Mouse (Mus musculus) limb, embryonic 14.5 days (tissue): ENCODE data around the gene Slc6a20a. TPM values are rescaled to one million over a fixed set of nuclear protein-coding genes. Genes with fewer than 3 reads are reported as not detected.

ENCODE experiments used
- ATAC-seq: fragments of 200-750 bp; cut with Nextera tagmentation; 2 replicates; pipeline ENCODE4 v1.8.0; 2017; ENCODE audit warnings: low read depth, moderate number of reproducible peaks, moderate TSS enrichment; ENCODE audit not compliant: low FRiP score
- DNase-seq: peaks from one replicate; pipeline ENCODE4 v3.0.0-alpha.2; 2015; ENCODE audit warnings: low spot score
- H3K27ac ChIP-seq: fragments of 300-500 bp; sonication (generic); replicated peaks from 2 replicates; pipeline ENCODE4 v1.5.1; 2014; ENCODE audit warnings: low read depth, mild to moderate bottlenecking, low read length, moderate library complexity, mixed read lengths
- H3K27me3 ChIP-seq: fragments of 300-500 bp; sonication (generic); 2 replicates; pipeline ENCODE4 v1.6.1; 2014; ENCODE audit warnings: low read length, mixed read lengths; ENCODE audit not compliant: control insufficient read depth, insufficient read depth
- H3K36me3 ChIP-seq: fragments of 300-500 bp; sonication (generic); 2 replicates; pipeline ENCODE4 v1.6.1; 2014; ENCODE audit warnings: mild to moderate bottlenecking, low read length, moderate library complexity, mixed read lengths; ENCODE audit not compliant: control insufficient read depth, insufficient read depth
- H3K4me1 ChIP-seq: fragments of 300-500 bp; sonication (generic); 2 replicates; pipeline ENCODE4 v1.6.1; 2014; ENCODE audit warnings: antibody characterized with exemption, low read length, mixed read lengths; ENCODE audit not compliant: control insufficient read depth, insufficient read depth
- H3K4me2 ChIP-seq: fragments of 300-500 bp; sonication (generic); replicated peaks from 2 replicates; pipeline ENCODE4 v1.6.1; 2014; ENCODE audit warnings: low read depth, mild to moderate bottlenecking, low read length, moderate library complexity; ENCODE audit not compliant: severe bottlenecking
- H3K4me3 ChIP-seq: fragments of 300-500 bp; sonication (generic); replicated peaks from 2 replicates; pipeline ENCODE4 v1.5.1; 2014; ENCODE audit warnings: low read length
- H3K9ac ChIP-seq: fragments of 300-500 bp; sonication (generic); 2 replicates; pipeline ENCODE4 v1.6.1; 2014; ENCODE audit warnings: mild to moderate bottlenecking, low read depth, low read length, moderate library complexity; ENCODE audit not compliant: severe bottlenecking
- H3K9me3 ChIP-seq: fragments of 300-500 bp; sonication (generic); 2 replicates; pipeline ENCODE4 v1.6.1; 2016; ENCODE audit warnings: low read length; ENCODE audit not compliant: control insufficient read depth
- POLR2A ChIP-seq: fragments of 200-500 bp; IDR thresholded peaks from 2 replicates; pipeline ENCODE4 v1.8.0; 2012; ENCODE audit warnings: inconsistent platforms, mild to moderate bottlenecking, moderate library complexity, borderline replicate concordance; ENCODE audit not compliant: insufficient read depth, insufficient read length; ENCODE audit errors: extremely low read depth
- WGBS: fragments of 180-500 bp; shearing (Covaris S2); extraction: QIAGEN DNeasy Blood & Tissue Kit; methylation state at CpG from one replicate; pipeline ENCODE4 v1.1.7; 2014; 5-methylcytosine and 5-hydroxymethylcytosine counted together
- polyA plus RNA-seq, 2 experiments: library from polyadenylated mRNA; depleted of rRNA in 1 of 2; stranded (reverse) in 1 of 2; unstranded in 1 of 2; fragments of >200 nt; fragmentation: Nextera tagmentation in 1 of 2; extraction: Ambion mirVana in 1 of 2; gene quantifications; 2 replicates each; pipeline versions ENCODE4 v1.2.1 to v1.2.3; 2012 to 2014

Gene Slc6a20a
- polyA plus RNA-seq, 2 experiments: 0.06 TPM; not detected in 1

- ATAC-seq: no peak
- 84% methylated on average over 2 of the region's 2 CpGs for WGBS
- TF ChIP-seq POLR2A: no peak
- no peak overlapping the region for H3K9ac ChIP-seq
- H3K9me3 ChIP-seq: no peaks in the 10 kb centered on the region
- peaks cover 37% of the 10 kb centered on the region for H3K36me3 ChIP-seq
- peaks cover 6% of the 10 kb centered on the region; the same call in 1 of the 2 replicates for H3K4me1 ChIP-seq
- no peak overlapping the region for H3K27ac ChIP-seq
- no peak for DNase-seq
- H3K4me3 ChIP-seq: no peak overlapping the region
- H3K27me3 ChIP-seq: no peaks in the 10 kb centered on the region
- no peak overlapping the region for H3K4me2 ChIP-seq
Observed at GRCm38 (mm10) chr9:123713111-123713510, 34.4 kb upstream of the Slc6a20a start.

- Histone ChIP-seq H3K9me3 (no peaks in the 10 kb centered on the region), H3K27ac (no peak overlapping the region), H3K4me1 (no peaks in the 10 kb centered on the region), H3K4me2 (no peak overlapping the region), H3K27me3 (no peaks in the 10 kb centered on the region), H3K36me3 (peaks cover 52% of the 10 kb centered on the region), H3K9ac (no peak overlapping the region), H3K4me3 (no peak overlapping the region)
- no peak for ATAC-seq
- DNase-seq: no peak
- TF ChIP-seq POLR2A: no peak
- 46% methylated on average over 2 of the region's 2 CpGs for WGBS
Observed at GRCm38 (mm10) chr9:123709226-123709625, 30.5 kb upstream of the Slc6a20a start.

GRCm38 (mm10) chr9:123701822-123702221, 23.1 kb upstream of the Slc6a20a start:
- no peak for DNase-seq
- H3K27me3 ChIP-seq: no peaks in the 10 kb centered on the region
- no peak overlapping the region for H3K27ac ChIP-seq
- no peak for ATAC-seq
- no peaks in the 10 kb centered on the region for H3K9me3 ChIP-seq
- H3K4me3 ChIP-seq: no peak overlapping the region
- peaks cover 43% of the 10 kb centered on the region for H3K36me3 ChIP-seq
- no peak for TF ChIP-seq POLR2A
- no peaks in the 10 kb centered on the region for H3K4me1 ChIP-seq
- WGBS: 94% methylated on average over 5 of the region's 5 CpGs
- no peak overlapping the region for H3K4me2 ChIP-seq
- H3K9ac ChIP-seq: no peak overlapping the region

- Histone ChIP-seq H3K9me3 (no peaks in the 10 kb centered on the region), H3K4me3 (no peak overlapping the region), H3K36me3 (peaks cover 27% of the 10 kb centered on the region), H3K4me1 (no peaks in the 10 kb centered on the region), H3K27me3 (no peaks in the 10 kb centered on the region), H3K9ac (no peak overlapping the region), H3K27ac (no peak overlapping the region), H3K4me2 (no peak overlapping the region)
- DNase-seq: no peak
- ATAC-seq: no peak
- 83% methylated on average over 3 of the region's 3 CpGs for WGBS
- no peak for TF ChIP-seq POLR2A
Observed at GRCm38 (mm10) chr9:123695634-123696302, 17.1 kb upstream of the Slc6a20a start.

- Histone ChIP-seq H3K27me3 (no peaks in the 10 kb centered on the region), H3K9me3 (no peaks in the 10 kb centered on the region), H3K36me3 (peaks cover 3% of the 10 kb centered on the region; the same call in 1 of the 2 replicates), H3K4me3 (no peak overlapping the region), H3K4me2 (no peak overlapping the region), H3K4me1 (no peaks in the 10 kb centered on the region), H3K27ac (no peak overlapping the region), H3K9ac (no peak overlapping the region)
- DNase-seq (no peak), ATAC-seq (no peak)
- TF ChIP-seq POLR2A: no peak
- 68% methylated on average over 1 of the region's 1 CpGs for WGBS
Observed at GRCm38 (mm10) chr9:123688227-123688626, 9.5 kb upstream of the Slc6a20a start.
